Mouse (Mus musculus) C2C12 (cell line): Measurements from ENCODE around the gene Col18a1.

Source experiments
- CTCF ChIP-seq: IDR thresholded peaks from one replicate; pipeline ENCODE4 v1.5.1; 2011; ENCODE audit not compliant: control insufficient read depth, insufficient read depth, insufficient read length
- FOSL1 ChIP-seq: IDR thresholded peaks from one replicate; pipeline ENCODE4 v1.8.0; 2011; ENCODE audit warnings: mild to moderate bottlenecking, low read length; ENCODE audit not compliant: poor library complexity, insufficient read depth, severe bottlenecking
- MAX ChIP-seq: IDR thresholded peaks from one replicate; pipeline ENCODE4 v1.6.1; 2011; ENCODE audit warnings: mild to moderate bottlenecking, control low read depth
- MYOD1 ChIP-seq: IDR thresholded peaks from one replicate; pipeline ENCODE4 v1.6.1; 2011; ENCODE audit warnings: low read depth; ENCODE audit not compliant: control insufficient read depth, insufficient read length
- MYOG ChIP-seq: IDR thresholded peaks from one replicate; pipeline ENCODE4 v1.6.1; 2011; ENCODE audit not compliant: control insufficient read depth, insufficient read length; ENCODE audit errors: extremely low read depth
- USF1 ChIP-seq: IDR thresholded peaks from one replicate; pipeline ENCODE4 v1.6.1; 2011; ENCODE audit warnings: low read depth, mild to moderate bottlenecking, control low read depth, moderate library complexity

GRCm38 (mm10) chr10:77125078-77125731, 41.1 kb downstream of the Col18a1 start:
- TF ChIP-seq CTCF (no peak), MYOD1 (no peak), USF1 (no peak), FOSL1 (no peak), MYOG (no peak), MAX (no peak)
